Mouse (Mus musculus): Measurements from ENCODE around the gene Safb2.

Safb2 gene

GRCm38 (mm10) chr17:56560131-56560530 is 24.3 kb downstream of the Safb2 start:
- DNase-seq (ENCODE audit: low spot score in 2 of 2): no peak

GRCm38 (mm10) chr17:56559386-56559785 is 25.0 kb downstream of the Safb2 start:
- no peak for DNase-seq (ENCODE audit: low spot score in 2 of 2)

GRCm38 (mm10) chr17:56558448-56558847 is 25.9 kb downstream of the Safb2 start:
- peak; percentile 68 to 71 for DNase-seq (ENCODE audit: low spot score in 2 of 2)

GRCm38 (mm10) chr17:56554122-56554551 is 30.2 kb downstream of the Safb2 start, which contains the start of gene Gm20219:
Gene Gm20219 (minus strand): TSS chr17:56554387.
- no peak for DNase-seq (ENCODE audit: low spot score in 2 of 2)

- peak; percentile 78 to 86 for DNase-seq (ENCODE audit: low spot score in 2 of 2)
These were observed 31.5 kb downstream of the Safb2 start for GRCm38 (mm10) chr17:56552781-56553363.

GRCm38 (mm10) chr17:56551841-56552581 is 32.4 kb downstream of the Safb2 start:
- DNase-seq (ENCODE audit: low spot score in 2 of 2): no peak

- peak in 1 of 2 experiments; percentile 3 for DNase-seq (ENCODE audit: low spot score in 2 of 2)
These were observed 33.5 kb downstream of the Safb2 start for GRCm38 (mm10) chr17:56550784-56551475.

GRCm38 (mm10) chr17:56548605-56549105 is 35.7 kb downstream of the Safb2 start:
- no peak for DNase-seq (ENCODE audit: low spot score in 2 of 2)

GRCm38 (mm10) chr17:56547846-56548604 is 36.4 kb downstream of the Safb2 start:
- DNase-seq (ENCODE audit: low spot score in 2 of 2): no peak

GRCm38 (mm10) chr17:56547116-56547845 is 37.1 kb downstream of the Safb2 start:
- DNase-seq (ENCODE audit: low spot score in 2 of 2): no peak

GRCm38 (mm10) chr17:56546576-56546975 is 37.8 kb downstream of the Safb2 start:
- DNase-seq (ENCODE audit: low spot score in 2 of 2): no peak

GRCm38 (mm10) chr17:56545945-56546344 is 38.4 kb downstream of the Safb2 start:
- DNase-seq (ENCODE audit: low spot score in 2 of 2): no peak

- DNase-seq (ENCODE audit: low spot score in 2 of 2): no peak
These were observed 39.5 kb downstream of the Safb2 start for GRCm38 (mm10) chr17:56544699-56545387.

- no peak for DNase-seq (ENCODE audit: low spot score in 2 of 2)
These were observed 40.6 kb downstream of the Safb2 start for GRCm38 (mm10) chr17:56543684-56544224.

GRCm38 (mm10) chr17:56542736-56543135 is 41.6 kb downstream of the Safb2 start:
- DNase-seq (ENCODE audit: low spot score in 2 of 2): no peak

GRCm38 (mm10) chr17:56540562-56540975 is 43.8 kb downstream of the Safb2 start:
- DNase-seq (ENCODE audit: low spot score in 2 of 2): no peak

GRCm38 (mm10) chr17:56537912-56538311 is 46.5 kb downstream of the Safb2 start:
- DNase-seq (ENCODE audit: low spot score in 2 of 2): no peak

- DNase-seq (ENCODE audit: low spot score in 2 of 2): no peak
These were observed 47.5 kb downstream of the Safb2 start for GRCm38 (mm10) chr17:56536874-56537273.

- DNase-seq (ENCODE audit: low spot score in 2 of 2): no peak
These were observed 48.2 kb downstream of the Safb2 start for GRCm38 (mm10) chr17:56536192-56536591.

GRCm38 (mm10) chr17:56524943-56525342 is 59.4 kb downstream of the Safb2 start:
- DNase-seq (ENCODE audit: low spot score in 2 of 2): no peak
